Mouse (Mus musculus): ENCODE measurements around the gene Smyd3.

Smyd3 gene

DNA sequence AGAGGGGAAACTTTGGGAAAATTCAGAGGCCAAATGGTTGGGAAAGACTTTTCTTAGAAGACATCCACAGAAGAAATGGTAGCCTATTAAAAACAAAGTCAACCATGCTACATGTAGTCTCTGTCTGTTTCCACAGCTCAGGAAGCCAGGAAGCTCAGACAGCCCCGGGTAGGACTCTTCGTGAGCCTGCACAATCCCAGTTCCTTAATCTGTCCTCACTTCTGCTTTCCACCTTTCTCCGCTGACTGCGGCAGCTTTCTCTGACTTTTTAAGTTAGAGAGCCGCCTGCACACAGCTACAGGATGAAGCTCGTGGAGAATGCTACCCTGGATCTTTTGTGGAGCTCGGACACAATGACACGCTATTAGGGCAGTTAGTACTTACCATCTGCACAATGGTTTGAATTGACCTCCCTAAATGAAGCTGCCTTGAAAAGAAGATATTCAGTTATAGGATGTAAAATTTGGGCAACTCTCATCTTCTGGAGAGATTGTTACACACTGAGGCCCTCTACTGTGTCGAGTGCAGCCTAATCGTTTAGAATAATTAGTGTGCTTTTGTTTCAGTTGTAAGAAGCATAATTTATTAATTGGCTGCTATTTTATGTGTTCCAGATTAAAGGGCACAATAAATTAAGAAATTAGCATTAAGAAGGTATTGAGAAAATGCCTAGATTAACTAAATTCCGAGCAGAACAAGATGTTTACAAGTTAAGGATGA is 444.7 kb downstream of the Smyd3 start:
- DNase-seq (ENCODE audit: low read depth, low spot score) = no peak

- DNase-seq (ENCODE audit: low read depth, low spot score) = no peak
Measured at GRCm38 (mm10) chr1:179072406-179072805, 445.4 kb downstream of the Smyd3 start.

DNA sequence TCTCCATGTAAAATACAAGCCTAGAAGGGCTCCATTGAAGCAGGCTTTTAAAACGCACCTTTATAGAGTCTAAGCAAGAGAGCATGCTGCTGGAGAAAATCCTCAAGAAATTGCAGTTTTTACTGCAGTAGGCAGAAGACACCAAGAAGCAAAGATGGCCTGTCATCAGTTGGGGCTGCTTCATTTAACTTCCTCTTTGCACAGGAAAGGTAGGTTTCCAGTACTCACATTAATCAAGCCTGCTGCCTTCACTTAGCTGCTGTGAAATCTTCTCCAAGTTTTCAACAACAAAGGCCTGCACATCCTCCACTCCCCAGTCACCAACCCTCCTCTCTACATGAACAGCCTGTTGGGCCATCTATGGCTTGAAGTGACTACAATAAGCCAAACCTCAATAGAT is 448.9 kb downstream of the Smyd3 start:
- DNase-seq (ENCODE audit: low read depth, low spot score) = no peak

- no peak for DNase-seq (ENCODE audit: low read depth, low spot score)
Measured at GRCm38 (mm10) chr1:179065294-179065601, 452.6 kb downstream of the Smyd3 start.

GRCm38 (mm10) chr1:179064601-179065293 is 453.1 kb downstream of the Smyd3 start:
- DNase-seq (ENCODE audit: low read depth, low spot score) = no peak

GRCm38 (mm10) chr1:179061759-179062168 is 456.1 kb downstream of the Smyd3 start:
- DNase-seq (ENCODE audit: low read depth, low spot score) = no peak

DNA sequence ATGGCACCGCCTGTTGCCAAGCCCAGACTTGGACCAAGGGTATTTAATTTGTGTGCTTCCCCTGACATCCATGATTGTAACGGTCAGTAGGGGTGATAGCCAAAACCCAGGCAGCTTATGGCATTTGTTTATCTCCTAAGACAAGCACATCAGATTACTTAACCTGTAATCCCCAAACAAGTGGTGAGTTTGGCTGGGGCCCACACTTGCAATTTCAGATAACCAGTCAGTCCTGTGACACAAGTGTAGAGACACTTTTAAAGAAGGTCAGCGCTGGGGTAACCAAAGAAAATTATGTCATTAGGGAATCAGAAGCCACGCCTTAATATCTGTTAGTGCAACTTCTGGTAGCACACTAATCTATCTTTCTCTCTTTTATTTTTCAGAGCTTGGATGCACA is 456.8 kb downstream of the Smyd3 start:
- DNase-seq (ENCODE audit: low read depth, low spot score) = no peak

DNA sequence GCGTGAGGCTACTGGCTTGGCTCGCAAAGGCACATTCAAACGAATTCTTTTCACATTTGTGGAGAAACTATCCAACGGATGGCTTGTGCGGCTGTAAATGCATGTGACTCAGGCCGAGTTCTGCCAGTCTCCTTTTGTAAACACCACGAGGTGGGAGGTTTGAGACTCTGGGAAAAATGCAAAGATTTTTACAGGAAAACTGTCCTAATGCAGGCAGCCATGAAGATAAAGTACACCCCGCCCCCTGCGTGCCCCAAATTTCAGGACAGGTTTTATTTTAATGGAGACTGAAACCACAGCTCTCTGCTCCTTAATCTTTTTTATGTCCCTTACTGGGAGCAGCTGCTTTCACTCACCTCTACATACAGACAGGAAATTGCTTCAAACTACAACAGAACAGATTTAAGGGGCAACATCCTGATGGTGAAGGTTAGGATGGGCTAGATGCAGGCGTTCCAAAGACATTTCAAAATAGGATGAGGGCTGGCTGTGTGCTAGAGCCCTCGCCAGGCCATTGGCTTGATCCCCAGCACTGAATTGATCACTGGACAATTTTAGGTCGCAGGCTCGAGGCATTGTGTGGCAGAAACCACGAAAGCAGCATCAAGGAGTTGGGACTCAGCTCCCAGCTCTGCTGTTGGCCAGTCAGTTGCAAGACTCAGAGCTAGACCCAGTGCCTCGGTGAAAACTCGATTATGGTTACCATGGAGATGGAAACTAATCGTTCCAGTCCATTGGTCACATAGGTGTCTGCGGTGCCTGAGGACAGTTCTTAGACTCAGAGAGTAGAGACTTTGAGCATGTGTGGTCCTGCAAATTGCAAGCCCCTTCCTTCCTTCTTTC is 457.5 kb downstream of the Smyd3 start:
- no peak for DNase-seq (ENCODE audit: low read depth, low spot score)

DNA sequence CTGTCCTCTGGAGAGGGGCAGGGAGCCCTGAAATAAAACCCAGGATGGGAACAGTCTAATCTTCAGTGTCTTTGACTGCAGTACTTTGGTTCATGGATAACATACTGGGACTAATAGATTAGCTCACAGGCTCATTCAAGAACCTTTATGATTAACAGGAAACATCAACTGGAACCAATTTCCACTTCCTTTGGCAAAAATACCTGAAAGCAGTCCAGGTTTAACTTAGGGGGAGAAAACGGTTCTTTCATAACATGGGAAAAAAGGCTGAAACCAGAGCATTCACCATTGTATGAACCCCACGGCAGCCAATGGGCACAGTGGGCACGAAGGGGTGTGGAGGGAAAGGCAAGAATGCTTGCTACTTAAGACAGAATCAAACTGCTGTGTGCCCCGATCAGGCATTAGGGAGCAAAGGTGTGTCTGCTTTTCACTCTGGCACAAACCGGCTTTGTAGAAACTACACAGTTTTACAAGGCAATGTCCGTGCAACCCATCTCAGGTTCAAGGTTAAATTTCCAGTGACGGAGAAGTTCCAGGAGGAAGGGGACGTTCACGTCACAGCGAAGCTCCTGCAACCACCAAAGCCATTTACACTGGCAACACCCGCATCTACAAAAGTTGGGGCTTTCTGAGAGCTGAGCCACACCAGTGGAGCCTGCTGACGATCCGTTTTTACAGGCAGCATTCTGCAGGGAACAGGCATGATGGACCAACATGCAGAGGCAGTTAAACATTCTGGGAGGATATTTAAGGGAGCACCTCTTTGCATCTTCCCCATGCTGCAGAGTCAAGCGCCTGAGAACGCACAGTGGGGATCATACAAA is 458.3 kb downstream of the Smyd3 start:
- DNase-seq (ENCODE audit: low read depth, low spot score) = no peak

DNA sequence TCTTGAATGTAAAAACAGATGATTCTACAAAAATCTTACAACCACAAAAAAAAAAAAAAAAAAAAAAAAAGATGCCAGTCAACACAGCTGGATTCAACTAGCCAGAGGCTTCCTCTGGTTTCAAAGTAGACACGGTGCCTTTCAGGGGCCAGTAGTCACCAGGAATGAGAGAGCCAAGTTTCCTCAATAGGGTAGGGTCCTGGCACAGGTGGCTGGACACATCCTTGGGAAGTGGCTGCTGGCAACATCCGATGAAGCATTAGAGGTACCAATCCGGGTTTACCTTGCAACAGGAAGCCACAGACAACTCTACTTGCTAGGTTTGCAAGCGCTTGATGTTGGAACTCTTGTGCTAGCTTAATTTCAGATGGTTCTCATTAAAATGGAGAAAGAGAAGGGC is 459.2 kb downstream of the Smyd3 start:
- no peak for DNase-seq (ENCODE audit: low read depth, low spot score)

- no peak for DNase-seq (ENCODE audit: low read depth, low spot score)
Measured at GRCm38 (mm10) chr1:179055760-179056159, 462.1 kb downstream of the Smyd3 start.

DNA sequence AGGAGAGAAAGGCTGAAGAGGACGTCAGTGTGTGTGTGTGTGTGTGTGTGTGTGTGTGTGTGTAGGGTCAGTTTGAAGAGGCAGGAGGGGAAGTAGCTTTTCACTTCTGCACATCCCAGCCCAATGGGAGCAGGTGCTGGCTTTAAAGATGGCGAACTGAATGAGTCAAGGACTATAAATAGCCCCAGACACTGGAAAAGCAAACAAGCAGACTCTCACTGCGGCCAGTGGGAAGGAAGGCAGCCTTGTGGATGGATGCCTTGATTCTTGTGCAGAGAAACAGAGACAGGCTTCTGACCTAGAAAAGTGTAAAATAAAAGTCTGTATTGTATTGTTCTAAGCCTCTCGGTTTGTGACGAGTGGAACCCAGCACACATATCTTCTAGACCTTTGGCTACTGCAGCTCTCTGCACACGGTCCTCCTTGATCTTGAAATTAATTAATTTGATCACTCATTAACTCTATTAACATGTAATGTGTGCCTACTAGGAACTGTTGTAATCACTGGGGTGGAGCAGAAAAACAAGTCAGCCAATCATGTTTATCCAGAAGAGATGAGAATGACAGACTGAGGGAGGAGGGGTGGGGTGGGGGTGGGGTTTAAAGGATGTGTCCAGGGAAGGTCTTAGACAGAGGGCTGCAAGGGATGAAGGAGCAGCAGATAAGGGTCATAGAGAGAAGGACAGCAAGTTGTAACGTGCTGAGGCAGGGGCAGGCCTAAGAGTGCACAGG is 463.3 kb downstream of the Smyd3 start:
- DNase-seq (ENCODE audit: low read depth, low spot score) = no peak

- no peak for DNase-seq (ENCODE audit: low read depth, low spot score)
Measured at GRCm38 (mm10) chr1:179052545-179053180, 465.2 kb downstream of the Smyd3 start.

GRCm38 (mm10) chr1:179047931-179048596 is 469.8 kb downstream of the Smyd3 start:
- DNase-seq (ENCODE audit: low read depth, low spot score) = no peak

GRCm38 (mm10) chr1:179045856-179046714 is 471.8 kb downstream of the Smyd3 start:
- no peak for DNase-seq (ENCODE audit: low read depth, low spot score)

- DNase-seq (ENCODE audit: low read depth, low spot score) = no peak
Measured at GRCm38 (mm10) chr1:179044165-179044564, 473.7 kb downstream of the Smyd3 start.

GRCm38 (mm10) chr1:179043644-179044043 is 474.2 kb downstream of the Smyd3 start:
- DNase-seq (ENCODE audit: low read depth, low spot score) = no peak

GRCm38 (mm10) chr1:179041905-179042337 is 475.9 kb downstream of the Smyd3 start:
- no peak for DNase-seq (ENCODE audit: low read depth, low spot score)

Measured in CD4-positive helper T cell, adult 2 months (primary cell).